Mouse (Mus musculus) testis, adult 2 months (tissue): Measurements from ENCODE around the gene Arhgef19.

Source experiments
- CTCF ChIP-seq: fragments of 200-500 bp; IDR thresholded peaks from 2 replicates; pipeline ENCODE4 v1.5.1; 2012; ENCODE audit warnings: low read depth, mild to moderate bottlenecking, inconsistent platforms, low read length, moderate library complexity; ENCODE audit not compliant: control insufficient read depth, insufficient read depth, insufficient replicate concordance
- POLR2A ChIP-seq: fragments of 200-500 bp; IDR thresholded peaks from 2 replicates; pipeline ENCODE4 v1.6.1; 2012; ENCODE audit warnings: low read depth, mild to moderate bottlenecking, inconsistent platforms, low read length, moderate library complexity; ENCODE audit not compliant: control insufficient read depth

GRCm38 (mm10) chr4:141197686-141198035 is 41.6 kb upstream of the Arhgef19 start:
- TF ChIP-seq CTCF: no peak
- no peak for TF ChIP-seq POLR2A
